Mouse (Mus musculus) embryo, embryonic 9.5 days (tissue): ENCODE measurements at regions not wholly inside any gene's neighbourhood (a gene's known extent, or its start where the extent isn't known, plus 50 kb on each side); places are given as distances from the start of the nearest gene placed in this dataset.
"Not testable (repeated sequence)": the region's sequence is repeated elsewhere in the genome, so short reads cannot be mapped to it uniquely, and the experiment has no call there.

ENCODE experiments used
- DNase-seq: peaks from one replicate; pipeline ENCODE4 v3.0.0-alpha.2; 2017; ENCODE audit errors: extremely low spot score

DNA sequence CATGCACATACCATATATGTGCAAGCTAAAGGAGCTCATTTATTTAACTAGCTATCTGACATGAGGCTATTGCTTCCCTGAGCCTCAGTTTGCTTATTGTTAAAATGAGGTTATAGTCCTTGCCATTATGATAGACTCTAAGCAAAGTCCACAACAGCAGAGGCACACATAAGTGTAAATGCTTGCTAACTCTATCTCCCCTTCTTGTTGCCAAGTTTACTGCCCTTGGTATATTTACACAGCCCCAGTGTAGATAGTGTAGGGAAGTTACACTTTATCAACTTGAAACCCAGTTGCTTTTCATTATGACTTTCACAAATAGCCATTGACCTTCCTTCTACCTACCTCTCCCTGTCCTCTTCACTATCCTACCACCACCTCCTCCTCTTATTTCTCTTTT is 782.6 kb upstream of the Agtr1b start:
- DNase-seq: no peak

DNA sequence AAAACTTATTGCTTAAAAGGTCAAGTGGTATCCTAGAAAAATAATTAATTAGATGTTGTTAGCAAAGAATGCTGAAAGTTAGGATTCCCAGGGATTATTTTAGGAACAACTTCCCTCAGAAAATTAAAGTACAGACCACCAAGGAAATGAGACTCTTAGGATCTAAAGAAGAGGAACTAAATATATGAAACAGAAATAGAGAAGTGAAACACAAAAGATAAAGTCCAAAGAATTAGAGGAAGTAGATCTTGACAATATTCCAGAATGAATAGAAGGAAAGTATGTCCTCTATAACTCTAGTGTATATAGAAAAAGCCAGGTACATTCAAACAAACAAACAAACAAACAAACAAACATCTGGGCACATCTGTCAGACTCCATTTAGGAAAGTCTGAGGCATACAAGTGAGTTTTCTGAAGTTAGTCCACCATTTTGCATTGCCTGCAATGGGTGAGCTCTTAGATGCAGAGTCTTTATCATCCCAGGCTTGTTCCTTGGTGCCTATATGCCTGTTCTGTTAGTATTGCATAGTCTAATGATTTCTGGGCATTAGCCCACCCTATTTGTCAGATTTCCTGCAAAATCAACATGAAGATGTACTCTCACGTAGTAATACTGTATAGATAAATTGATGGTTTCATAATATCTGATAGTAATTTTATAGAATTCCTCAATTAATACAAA is 762.0 kb upstream of the Agtr1b start:
- no peak for DNase-seq

DNA sequence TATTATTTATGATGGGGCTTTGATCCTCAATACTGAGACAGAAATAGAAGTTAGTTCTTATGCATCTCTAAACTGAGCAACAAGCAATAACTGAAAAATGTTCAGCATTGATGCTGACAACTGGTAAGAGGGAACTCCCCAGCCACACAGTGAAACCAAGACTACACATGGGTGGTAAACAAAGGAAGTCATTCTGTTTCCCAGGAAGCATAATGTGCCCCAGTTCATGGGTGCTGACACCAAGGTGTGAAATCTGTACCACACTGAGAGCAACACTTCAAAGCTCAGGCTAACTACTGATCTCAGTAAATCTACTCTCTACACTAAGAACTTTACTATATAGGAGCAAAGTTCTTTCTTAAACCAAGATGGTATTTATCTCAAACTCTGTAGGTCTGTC is 759.2 kb upstream of the Agtr1b start:
- DNase-seq: no peak

DNA sequence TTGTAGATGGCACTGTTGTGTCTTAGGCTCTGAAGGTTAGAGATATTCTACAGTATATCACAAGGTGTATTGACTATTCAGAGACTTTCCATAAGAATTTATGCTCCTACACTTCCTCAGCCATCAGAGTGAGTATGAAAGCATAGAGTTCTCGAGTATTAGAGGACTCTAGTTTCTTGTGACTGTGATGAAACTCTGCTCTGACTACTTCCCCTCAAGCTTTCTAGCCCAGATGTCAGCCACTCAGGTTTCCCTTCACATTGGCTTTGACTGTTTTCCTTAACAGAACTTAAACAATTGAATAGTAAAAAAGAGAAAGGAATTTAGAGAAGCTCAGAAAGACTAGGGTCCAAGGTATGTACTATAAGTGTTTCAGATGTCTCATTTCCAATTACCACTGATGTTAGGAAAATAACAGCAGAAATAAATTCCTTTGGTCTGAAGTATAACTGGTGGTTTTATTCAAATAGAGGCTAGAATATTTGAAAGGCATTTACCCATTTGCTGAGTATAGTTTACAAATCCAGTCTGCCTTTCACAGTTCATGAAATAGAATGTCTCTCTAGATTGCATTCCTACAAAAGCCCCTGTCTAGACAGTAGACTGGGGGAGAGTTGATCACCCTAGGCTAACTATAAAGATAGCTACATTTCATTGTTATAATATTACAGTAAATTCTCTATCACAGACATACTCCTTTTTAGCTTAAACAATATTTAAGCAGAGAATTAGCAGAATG is 751.4 kb upstream of the Agtr1b start:
- DNase-seq: no peak

DNA sequence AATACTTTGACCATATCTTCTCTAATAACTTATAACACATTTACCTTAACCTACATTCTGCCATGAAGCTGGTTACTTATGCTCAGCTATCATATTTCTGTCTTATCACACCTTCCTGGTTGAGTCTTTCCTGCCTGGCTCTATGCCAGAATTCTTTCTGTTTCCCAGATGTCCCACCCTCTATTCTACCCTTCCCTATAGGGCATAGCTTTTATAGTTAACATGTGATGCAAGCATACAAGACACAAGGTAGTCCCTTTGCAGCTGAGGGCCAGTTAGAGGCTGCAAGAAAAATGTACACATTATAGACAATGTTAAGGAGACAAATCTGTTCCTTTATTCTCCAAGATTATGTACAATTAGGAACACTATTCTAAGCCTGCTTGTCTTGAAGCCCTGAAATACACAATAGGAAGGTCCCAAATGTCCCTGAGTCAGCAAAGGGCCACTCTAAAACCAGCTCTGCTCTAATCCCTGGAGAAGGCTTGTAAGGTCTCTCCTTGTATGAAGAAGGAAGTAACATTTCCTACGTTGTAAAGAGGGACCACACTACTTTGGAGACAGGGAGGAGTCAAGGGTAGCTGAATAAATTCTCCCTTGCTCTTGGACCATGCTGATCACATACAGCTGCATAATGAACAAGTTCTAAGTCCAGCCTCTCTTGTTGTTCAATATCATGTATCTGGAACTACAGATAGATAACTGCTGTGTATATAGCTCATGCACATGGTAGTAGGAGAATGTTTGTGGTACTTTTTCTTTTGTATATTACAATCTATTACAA is 745.0 kb upstream of the Agtr1b start:
- no peak for DNase-seq

DNA sequence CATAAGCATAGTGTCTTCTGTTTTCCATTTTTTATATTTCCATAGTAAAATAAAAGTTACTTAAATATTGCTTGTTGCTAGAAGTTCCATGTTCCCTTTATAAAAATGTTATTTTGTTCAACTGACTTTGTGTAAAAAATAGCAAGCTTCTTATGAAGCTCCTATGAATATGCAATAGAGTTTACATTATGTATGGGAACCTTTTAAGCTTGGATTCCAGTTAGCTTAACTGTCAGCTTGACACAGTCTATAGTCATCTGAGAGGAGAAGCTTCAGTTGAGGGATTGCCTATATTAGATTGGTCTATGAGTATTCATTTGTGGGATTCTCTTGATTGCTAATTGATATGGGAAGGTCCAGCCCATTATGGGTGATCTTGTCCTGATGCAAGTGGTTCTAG is 723.2 kb upstream of the Agtr1b start:
- DNase-seq: no peak

DNA sequence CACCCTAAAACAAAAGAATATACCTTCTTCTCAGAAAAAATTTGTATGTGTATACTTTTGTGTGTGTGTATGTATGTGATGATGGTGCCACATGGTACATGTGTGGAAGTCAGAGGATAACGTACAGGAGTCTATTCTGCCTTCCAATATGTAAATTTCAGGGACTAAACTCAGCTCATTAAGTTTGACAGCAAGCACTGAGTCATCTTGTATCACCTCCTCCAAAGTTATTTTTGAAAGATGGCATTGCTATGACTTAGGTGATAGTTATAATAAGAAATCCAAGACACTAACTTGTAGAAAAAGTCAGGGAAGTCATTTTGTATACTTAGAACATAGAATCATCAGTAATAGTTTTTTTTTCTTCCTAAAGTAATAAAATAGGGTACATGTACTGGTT is 719.4 kb upstream of the Agtr1b start:
- DNase-seq: no peak

DNA sequence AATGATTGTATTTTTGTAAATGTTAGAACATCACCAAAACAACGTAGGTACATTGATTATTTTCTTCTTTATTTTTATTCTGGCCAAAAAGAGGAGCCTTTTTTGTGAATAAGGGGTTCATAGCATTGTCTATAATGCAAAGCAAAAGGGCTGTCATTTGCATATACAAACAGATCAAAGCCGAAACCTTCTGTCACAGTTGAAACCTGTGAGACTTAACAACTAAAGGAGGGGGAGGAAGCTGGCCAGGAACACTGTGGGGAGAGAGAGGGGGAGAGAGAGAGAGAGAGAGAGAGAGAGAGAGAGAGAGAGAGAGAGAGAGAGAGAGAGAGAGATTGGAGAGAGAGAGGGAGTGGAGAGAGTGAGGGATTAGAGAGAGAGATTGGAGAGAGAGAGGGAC is 710.6 kb upstream of the Agtr1b start:
- DNase-seq: no peak

DNA sequence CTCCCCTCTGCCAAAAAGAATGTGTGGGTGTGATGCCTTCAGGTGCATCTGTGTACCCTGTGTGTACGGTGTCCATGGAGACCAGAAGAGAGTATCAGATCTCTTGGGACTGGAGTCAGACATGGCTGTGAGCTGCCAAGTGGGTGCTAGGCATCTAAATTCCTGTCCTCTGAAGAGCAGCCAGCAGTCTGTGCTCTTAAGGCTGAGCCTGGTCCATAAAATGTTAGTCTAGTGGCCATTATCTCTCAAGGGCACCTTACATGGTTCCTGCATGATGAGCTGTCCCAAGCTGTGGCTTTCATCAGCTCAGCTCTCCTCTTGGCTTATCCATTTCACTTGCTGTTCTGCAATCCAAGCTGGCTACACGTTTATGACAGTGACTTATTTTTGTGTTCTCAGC is 686.4 kb upstream of the Agtr1b start:
- not testable (repeated sequence) for DNase-seq

DNA sequence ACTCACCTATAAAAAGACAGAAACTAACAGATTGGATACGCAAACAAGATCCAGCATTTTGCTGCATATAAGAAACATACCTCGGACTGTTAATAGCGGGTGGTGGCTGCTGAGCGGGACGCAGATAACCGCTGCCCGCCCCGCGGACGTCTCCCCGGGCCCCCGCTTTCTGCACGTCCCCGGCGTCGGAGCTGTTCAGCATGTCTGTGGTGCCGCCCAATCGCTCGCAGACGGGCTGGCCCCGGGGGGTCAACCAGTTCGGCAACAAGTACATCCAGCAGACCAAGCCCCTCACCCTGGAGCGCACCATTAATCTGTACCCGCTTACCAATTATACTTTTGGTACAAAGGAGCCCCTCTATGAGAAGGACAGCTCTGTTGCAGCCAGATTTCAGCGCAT is 682.4 kb upstream of the Agtr1b start:
- DNase-seq: not testable (repeated sequence)

DNA sequence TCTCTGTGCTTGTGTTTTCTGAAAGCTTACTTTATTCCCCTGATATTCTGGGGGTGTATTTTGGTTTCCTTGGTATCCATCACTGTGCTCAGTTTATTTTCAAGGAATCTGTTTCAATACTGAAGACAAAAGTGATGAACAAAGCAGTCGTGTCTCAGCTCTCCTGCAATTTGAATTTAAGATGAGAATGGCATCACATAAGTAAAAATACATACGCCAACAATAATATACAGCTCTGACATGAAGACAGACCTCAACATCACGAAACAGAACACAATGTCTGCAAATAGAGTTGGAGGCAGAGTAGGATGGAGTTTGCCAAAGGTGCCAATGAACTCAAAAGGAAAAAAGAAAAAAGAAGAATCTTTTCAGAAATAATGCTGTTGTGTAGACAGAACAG is 679.0 kb upstream of the Agtr1b start:
- DNase-seq: no peak

DNA sequence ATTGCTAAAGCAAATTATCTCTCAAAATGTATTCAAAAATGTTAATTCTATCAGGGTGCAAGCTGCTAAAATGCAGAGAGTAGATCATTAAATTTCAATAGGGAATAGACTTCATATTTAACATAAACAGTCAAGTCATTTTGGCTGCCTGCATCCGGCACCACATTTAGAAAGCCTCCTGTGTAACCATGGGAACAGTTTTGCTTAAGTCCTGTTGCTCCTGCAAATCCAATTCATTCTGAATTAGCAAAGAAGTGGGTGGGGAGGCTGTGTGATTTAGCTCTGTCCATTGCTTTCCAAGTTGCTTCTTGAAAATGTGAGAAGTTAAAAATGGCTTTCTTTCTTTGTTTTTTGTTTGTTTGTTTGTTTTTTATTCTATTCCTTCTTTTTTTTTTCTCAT is 658.9 kb upstream of the Agtr1b start:
- no peak for DNase-seq

DNA sequence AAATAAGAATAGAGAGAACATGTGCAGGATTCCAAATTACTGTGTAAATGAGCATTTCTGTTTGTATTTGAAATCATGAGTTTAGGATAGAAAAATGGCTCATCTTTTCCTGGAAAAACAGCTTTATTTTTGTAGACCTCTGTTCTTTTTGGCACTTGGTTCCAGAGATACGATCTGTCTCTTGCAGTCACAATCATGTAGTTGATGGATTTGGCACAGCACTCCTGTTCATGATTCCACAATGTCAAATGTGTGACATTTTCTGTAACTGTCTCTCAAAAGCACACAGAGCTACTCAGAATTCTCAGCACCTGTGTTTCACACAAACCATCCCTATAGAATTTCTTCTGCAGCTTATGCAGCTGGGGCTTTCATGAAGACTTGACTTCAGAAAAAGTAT is 654.0 kb upstream of the Agtr1b start:
- no peak for DNase-seq

DNA sequence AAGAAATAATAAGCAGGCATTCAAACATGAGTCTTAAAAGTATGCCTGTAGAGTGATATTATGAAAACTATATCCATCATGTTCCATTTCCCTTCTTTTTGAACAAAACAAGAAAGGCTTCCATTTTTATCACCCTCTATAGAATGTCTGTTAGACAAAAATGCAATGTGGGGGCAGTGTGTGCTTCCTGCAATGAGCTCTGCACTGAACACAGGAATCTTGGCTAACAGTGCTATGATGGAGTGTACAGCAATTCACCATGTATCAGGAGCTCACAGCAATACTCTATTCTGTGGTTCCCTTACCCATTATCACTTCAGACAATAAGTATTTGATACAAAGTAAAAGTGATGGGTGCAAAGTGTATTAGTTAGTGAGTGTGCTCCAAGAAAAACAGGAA is 653.3 kb upstream of the Agtr1b start:
- no peak for DNase-seq

DNA sequence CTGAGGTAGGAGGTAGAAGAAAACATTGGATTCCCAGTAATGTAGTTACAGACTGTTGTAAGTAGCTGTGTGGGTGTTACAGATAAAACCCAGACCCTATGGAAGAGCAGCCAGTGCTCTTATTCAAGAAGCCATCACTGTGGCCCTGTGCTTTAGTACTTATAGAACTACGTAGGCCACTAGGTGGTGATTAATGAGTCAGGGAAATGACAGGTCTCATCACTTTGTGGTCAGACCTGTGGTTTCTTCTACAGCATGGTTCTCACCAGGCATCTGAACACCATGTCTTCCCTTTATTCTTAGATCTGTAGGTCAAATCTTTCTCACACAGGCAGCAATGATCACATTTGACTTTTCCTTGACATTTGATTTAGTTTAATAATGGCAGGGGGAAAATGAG is 642.7 kb upstream of the Agtr1b start:
- DNase-seq: no peak

DNA sequence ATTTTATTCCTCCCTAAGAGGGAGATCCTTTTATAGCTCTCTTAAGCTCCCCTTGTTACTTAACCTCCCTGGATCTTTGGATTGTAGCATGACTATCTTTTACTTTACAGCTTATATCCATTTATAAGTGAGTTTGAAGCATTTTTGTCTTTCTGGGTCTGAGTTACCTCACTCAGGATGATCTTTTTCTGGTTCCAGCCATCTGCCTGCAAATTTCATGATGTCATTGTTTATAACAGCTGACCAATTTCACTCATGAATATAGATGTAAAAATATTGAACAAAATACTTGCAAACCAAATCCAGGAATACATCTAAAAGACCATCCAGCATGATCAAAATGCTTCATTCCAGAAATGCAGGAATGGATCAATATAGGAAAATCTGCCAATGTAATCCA is 631.3 kb upstream of the Agtr1b start:
- no peak for DNase-seq

DNA sequence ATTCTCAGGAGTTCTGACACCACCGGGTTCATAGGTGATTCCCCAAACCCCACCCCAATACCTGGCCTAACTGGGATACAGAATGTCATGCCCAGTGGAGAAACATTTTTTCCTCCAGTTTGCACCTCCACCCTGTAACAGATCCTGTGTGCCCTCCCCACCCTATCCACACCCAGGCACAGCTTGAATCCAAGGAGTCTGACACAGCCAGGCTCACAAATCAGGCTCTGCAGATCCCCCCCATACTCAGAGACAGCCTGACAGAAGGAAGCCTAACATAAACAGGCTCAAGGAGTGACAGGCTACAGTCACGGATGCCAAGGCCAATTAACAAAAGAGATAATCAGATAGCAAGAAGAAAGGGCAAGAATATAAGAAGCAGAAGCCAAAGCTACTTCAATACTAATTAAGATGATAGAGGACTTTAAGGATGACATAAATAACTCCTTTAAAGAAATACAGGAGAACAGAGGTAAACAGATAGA is 622.6 kb upstream of the Agtr1b start:
- no peak for DNase-seq

DNA sequence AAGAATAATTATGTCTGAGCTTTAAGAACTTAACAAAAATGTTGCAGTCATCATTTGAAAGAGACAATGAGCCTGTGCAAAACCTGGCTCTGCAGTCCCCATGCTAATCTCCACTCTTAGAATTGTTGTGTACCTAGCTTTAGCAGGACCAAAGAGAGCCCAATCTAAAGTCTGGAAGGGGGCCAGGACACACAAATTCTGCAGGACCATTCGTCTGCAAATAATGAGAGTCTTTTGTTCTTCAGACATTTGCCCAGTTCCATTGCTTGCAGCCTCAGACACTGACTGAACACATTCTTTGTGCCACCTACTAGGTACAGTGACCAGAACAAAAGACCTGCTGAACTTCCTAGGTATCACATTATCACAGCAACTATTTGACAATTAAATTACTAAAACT is 620.0 kb upstream of the Agtr1b start:
- DNase-seq: peak; percentile 24

DNA sequence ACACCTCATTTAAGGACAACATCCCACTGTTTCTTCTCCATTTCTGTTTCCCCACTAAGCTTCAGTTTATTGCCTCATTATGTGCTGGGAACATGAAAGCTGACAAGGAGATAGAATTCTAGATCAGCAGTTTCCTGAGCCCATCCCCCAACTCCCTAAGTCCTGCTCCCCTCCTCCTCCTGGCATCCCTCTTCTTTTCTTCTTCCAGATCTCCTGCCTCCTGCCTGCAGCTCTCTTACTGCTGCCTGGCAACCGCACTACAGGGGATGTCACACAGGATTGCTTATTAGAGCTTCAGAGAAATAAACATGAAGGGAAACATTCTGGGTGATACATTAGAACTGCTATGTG is 619.4 kb upstream of the Agtr1b start:
- DNase-seq: peak; percentile 47

DNA sequence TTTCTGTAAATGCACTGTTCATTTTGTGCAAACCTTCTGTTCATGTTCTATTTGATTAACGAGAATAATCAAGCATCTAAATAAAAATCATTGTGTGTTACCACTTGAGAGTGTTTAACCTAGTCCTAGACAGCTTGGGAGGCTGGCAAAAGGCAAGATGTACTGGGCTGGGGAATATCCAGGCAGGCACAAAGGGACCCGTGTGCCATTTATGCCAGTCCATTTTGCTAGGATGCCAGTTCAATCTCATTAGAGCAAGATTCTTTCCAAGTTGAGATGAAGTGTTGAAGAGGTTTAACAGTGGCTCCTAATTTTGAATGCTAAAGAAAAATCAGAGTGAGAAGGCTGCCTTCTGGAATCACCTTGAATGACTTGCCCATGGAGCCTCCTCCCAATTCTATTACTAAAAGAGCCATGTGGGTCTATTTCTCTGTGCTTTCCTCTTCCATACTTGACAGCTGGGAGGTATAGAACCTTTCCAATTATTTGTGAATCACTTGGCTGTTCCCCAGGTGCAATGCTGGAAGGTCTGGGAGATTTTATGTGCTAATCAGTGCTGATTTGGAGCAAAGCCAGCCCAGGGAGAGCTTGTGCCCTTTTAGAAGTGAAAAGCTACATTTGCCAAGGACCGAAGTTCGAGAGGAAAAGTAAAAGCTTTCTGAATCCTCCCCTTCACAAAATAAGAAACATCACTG is 618.9 kb upstream of the Agtr1b start:
- DNase-seq: peak; percentile 23

DNA sequence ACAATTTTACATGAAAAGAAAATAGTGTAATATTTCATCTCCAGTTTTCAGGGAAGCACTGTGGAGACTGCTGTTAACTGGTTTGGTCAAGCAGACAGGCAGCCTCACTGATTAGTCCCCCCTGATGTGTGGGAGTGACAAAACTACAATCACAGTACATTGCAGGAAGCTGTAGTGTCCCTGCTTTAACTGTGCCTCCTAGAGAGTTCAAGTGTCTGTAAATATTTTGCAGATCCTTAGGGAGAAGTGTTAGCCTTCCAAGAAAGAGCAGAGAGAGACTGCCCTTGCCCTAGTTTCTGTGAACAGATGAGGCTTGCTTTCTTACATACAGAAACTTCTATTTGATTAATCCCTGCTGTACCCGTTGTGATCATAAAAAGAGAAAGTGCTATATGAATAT is 617.2 kb upstream of the Agtr1b start:
- no peak for DNase-seq

DNA sequence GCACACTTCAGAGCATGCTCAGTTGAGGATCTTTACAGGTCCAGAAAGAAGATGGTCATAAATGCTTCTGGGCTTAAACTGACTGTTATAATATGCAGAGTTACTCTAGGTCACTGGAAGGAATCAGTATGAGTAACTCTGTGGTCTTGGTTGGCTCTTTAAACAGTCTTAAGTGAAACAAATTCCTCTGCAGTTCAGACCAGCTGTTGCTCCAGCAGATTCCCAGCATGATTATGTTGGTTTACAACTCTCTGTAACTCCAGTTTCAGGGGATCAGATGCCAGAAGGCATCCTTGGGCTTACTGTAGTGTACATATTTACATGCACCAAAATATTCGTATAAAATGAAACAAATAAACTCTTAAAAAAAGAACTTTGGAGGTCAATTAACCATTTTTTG is 606.1 kb upstream of the Agtr1b start:
- no peak for DNase-seq
